Mouse (Mus musculus): ENCODE measurements at regions not wholly inside any gene's neighbourhood (a gene's known extent, or its start where the extent isn't known, plus 50 kb on each side); places are given as distances from the start of the nearest gene placed in this dataset.

GRCm38 (mm10) chr12:21481644-21482043 lies 64.2 kb upstream of the Ywhaq start:
- no peak for DNase-seq (ENCODE audit: low spot score)

DNA sequence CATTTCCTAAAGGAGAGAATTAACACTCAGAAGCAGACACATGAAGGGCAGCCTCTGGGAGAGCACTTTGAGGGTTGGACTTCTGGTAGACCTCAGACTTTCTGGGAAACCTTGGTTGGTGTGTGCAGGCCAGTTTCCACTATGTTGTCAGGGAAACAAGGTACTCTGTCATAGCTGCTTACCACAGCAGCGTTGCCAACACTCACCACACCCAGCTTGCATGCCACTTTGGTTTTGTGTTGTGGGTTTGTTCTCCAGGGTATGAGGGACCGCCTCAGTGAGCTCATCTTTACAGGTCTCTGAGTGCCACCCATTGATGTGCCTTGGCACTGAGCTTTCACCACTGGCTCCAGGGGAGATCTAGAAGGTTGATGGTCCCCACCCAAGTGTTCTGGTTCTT lies 62.8 kb upstream of the Ywhaq start:
- no peak for DNase-seq (ENCODE audit: low spot score)

DNA sequence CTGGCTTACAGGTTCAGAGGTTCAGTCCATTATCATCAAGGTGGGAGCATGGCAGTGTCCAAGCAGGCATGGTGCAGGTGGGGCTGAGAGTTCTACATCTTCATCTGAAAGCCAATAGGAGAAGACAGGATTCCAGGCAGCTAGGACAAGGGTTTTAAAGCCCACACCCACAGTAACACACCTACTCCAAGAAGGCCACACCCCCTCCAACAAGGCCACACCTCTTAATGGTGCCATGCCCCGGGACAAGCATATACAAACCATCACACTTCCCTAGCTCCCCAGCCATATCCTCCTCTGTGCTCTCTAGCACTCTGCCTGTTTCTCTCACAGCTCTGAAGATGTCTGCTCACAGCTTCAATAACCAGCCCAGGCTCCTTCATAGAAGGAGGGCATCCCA lies 61.8 kb upstream of the Ywhaq start:
- DNase-seq (ENCODE audit: low spot score) = no peak

DNA sequence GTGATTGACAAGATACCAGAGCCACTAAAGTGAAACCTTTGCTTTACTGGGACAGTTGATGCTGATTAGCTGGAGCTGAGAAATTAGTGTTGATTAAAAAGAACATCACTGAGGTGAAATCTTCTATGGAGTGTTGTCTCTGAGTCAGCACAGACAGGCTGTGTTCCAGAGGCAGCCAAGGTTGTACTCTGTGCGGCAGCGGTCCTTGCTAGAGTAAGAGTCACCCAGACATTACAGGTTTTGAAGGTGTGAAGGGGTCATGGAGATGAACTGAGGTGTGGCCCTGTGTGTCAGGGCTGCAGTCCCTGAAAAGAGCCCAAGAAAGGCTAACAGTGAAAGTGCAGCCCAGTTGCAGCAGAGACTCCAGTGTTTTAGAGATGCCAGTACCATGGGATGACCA lies 59.1 kb upstream of the Ywhaq start:
- no peak for DNase-seq (ENCODE audit: low spot score)

- DNase-seq (ENCODE audit: low spot score) = no peak
Measured at GRCm38 (mm10) chr12:21472951-21473710, 55.7 kb upstream of the Ywhaq start.

- peak; percentile 31 for DNase-seq (ENCODE audit: low spot score)
Measured at GRCm38 (mm10) chr12:21472487-21472886, 55.0 kb upstream of the Ywhaq start.

DNA sequence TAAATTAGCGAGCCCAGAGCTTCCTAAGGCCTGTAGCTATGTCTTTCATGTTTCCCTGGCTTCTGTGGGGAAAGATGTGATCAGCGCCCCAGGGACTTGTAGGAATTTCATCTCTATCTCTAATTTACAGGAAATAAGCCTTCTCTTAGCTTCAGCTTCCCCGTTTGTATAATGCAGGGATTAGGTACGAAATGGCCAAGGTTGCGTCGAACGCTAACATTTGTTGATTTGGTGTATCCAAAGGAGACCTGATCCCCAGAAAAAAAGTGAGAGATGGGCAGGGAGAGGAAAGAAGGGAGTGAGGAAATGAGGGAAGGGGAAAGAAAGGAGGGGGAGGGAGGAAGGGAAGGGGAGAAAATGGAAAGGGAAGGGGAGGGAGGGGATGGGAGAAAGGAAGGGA lies 54.5 kb upstream of the Ywhaq start:
- no peak for DNase-seq (ENCODE audit: low spot score)

GRCm38 (mm10) chr12:21470286-21470685 lies 52.8 kb upstream of the Ywhaq start:
- no peak for DNase-seq (ENCODE audit: low spot score)
